Mouse (Mus musculus) MEL (cell line): ENCODE data around the gene Rad51d. TPM values are rescaled to one million over a fixed set of nuclear protein-coding genes. Genes with fewer than 3 reads are reported as not detected.

ENCODE experiments used
- DNase-seq: peaks from one replicate; pipeline ENCODE4 v3.0.0; 2011; ENCODE audit warnings: low read depth, low spot score
- H3K27ac ChIP-seq: 2 replicates; pipeline ENCODE4 v1.5.1; 2012; ENCODE audit warnings: low read depth, mild to moderate bottlenecking, control low read depth, low read length, moderate library complexity; ENCODE audit not compliant: control insufficient read depth
- H3K27me3 ChIP-seq, 2 experiments: fragments of 150-350 bp in 1 of 2; sonication (generic) in 1 of 2; 2 replicates each; pipeline ENCODE4 v1.6.1; 2012; ENCODE audit warnings: low read length in 2 of 2, mild to moderate bottlenecking in 2 of 2, improper control_type of control experiment in 1 of 2, moderate library complexity in 1 of 2; ENCODE audit not compliant: insufficient read depth in 2 of 2, control insufficient read depth in 1 of 2
- H3K36me3 ChIP-seq, 2 experiments: 2 replicates each; pipeline ENCODE4 v1.6.1; 2012 to 2014; ENCODE audit warnings: low read length in 2 of 2, improper control_type of control experiment in 1 of 2, inconsistent platforms in 1 of 2, mild to moderate bottlenecking in 1 of 2; ENCODE audit not compliant: insufficient read depth in 2 of 2, control insufficient read depth in 1 of 2
- H3K4me1 ChIP-seq, 2 experiments: fragments of 150-350 bp in 1 of 2; sonication (generic) in 1 of 2; 2 replicates each; pipeline ENCODE4 v1.6.1; 2012; ENCODE audit warnings: low read length in 2 of 2, improper control_type of control experiment in 1 of 2, mild to moderate bottlenecking in 1 of 2; ENCODE audit not compliant: insufficient read depth in 2 of 2, control insufficient read depth in 1 of 2
- H3K4me3 ChIP-seq, 2 experiments: fragments of 150-350 bp in 1 of 2; sonication (generic) in 1 of 2; 2 replicates each; pipeline ENCODE4 v1.5.1; 2012; ENCODE audit warnings: low read depth in 2 of 2, low read length in 2 of 2, mild to moderate bottlenecking in 2 of 2, moderate library complexity in 2 of 2, control low read depth in 1 of 2, improper control_type of control experiment in 1 of 2; ENCODE audit not compliant: control insufficient read depth in 1 of 2, insufficient read depth in 1 of 2
- H3K79me2 ChIP-seq: 2 replicates; pipeline ENCODE4 v1.6.1; 2012; ENCODE audit warnings: mild to moderate bottlenecking, low read length, moderate library complexity; ENCODE audit not compliant: control insufficient read depth, poor library complexity, insufficient read depth
- H3K9ac ChIP-seq: 2 replicates; pipeline ENCODE4 v1.6.1; 2012; ENCODE audit warnings: low read depth, mild to moderate bottlenecking, control low read depth, low read length, moderate library complexity; ENCODE audit not compliant: control insufficient read depth, poor library complexity, severe bottlenecking
- H3K9me3 ChIP-seq: fragments of 150-350 bp; sonication (generic); replicated peaks from 2 replicates; pipeline ENCODE4 v1.6.1; 2012; ENCODE audit warnings: mild to moderate bottlenecking, low read length, improper control_type of control experiment, moderate library complexity; ENCODE audit not compliant: insufficient read depth
- CHD2 ChIP-seq: IDR thresholded peaks from 2 replicates; pipeline ENCODE4 v1.6.1; 2011; ENCODE audit warnings: low read length, improper control_type of control experiment
- CTCF ChIP-seq, 3 experiments: IDR thresholded peaks in 2 of 3; conservative IDR thresholded peaks in 1 of 3; 2 replicates each; pipeline ENCODE4 v1.5.1; 2011 to 2012; ENCODE audit warnings: low read length in 3 of 3, low read depth in 2 of 3, mild to moderate bottlenecking in 2 of 3, improper control_type of control experiment in 1 of 3, inconsistent platforms in 1 of 3, mixed read lengths in 1 of 3, moderate library complexity in 1 of 3; ENCODE audit not compliant: control insufficient read depth in 1 of 3, insufficient read depth in 1 of 3, poor library complexity in 1 of 3, severe bottlenecking in 1 of 3
- GABPA ChIP-seq: IDR thresholded peaks from 2 replicates; pipeline ENCODE4 v1.6.1; 2012; ENCODE audit warnings: low read depth, mild to moderate bottlenecking, inconsistent platforms, low read length, improper control_type of control experiment, moderate library complexity
- GATA1 ChIP-seq: IDR thresholded peaks from 2 replicates; pipeline ENCODE4 v1.6.1; 2011; ENCODE audit warnings: low read depth, low read length, improper control_type of control experiment
- MAFK ChIP-seq: IDR thresholded peaks from 2 replicates; pipeline ENCODE4 v1.6.1; 2011; ENCODE audit warnings: low read depth, mild to moderate bottlenecking, low read length, improper control_type of control experiment, borderline replicate concordance
- MAX ChIP-seq: IDR thresholded peaks from 2 replicates; pipeline ENCODE4 v1.6.1; 2011; ENCODE audit warnings: low read length, improper control_type of control experiment
- MXI1 ChIP-seq: IDR thresholded peaks from 2 replicates; pipeline ENCODE4 v1.6.1; 2011; ENCODE audit warnings: mild to moderate bottlenecking, low read depth, low read length, improper control_type of control experiment
- MYC ChIP-seq: IDR thresholded peaks from 2 replicates; pipeline ENCODE4 v1.6.1; 2011; ENCODE audit warnings: low read depth, mild to moderate bottlenecking, low read length, improper control_type of control experiment, moderate library complexity
- NELFE ChIP-seq: IDR thresholded peaks from 2 replicates; pipeline ENCODE4 v1.6.1; 2011; ENCODE audit warnings: low read depth, low read length, improper control_type of control experiment
- NRF1 ChIP-seq: IDR thresholded peaks from 2 replicates; pipeline ENCODE4 v1.6.1; 2014; ENCODE audit warnings: low read depth, mild to moderate bottlenecking, inconsistent platforms, low read length, improper control_type of control experiment, moderate library complexity; ENCODE audit not compliant: poor library complexity, insufficient read depth, severe bottlenecking
- RAD21 ChIP-seq: IDR thresholded peaks from 2 replicates; pipeline ENCODE4 v1.6.1; 2011; ENCODE audit warnings: mild to moderate bottlenecking, low read depth, low read length, improper control_type of control experiment
- SIN3A ChIP-seq: IDR thresholded peaks from 2 replicates; pipeline ENCODE4 v1.6.1; 2012; ENCODE audit warnings: low read length, improper control_type of control experiment, inconsistent platforms
- SMC3 ChIP-seq: IDR thresholded peaks from 2 replicates; pipeline ENCODE4 v1.6.1; 2011; ENCODE audit warnings: low read depth, low read length, improper control_type of control experiment
- TCF12 ChIP-seq: IDR thresholded peaks from 2 replicates; pipeline ENCODE4 v1.6.1; 2014; ENCODE audit warnings: low read depth, mild to moderate bottlenecking, inconsistent platforms, low read length, improper control_type of control experiment, moderate library complexity
- ZC3H11A ChIP-seq: IDR thresholded peaks from 2 replicates; pipeline ENCODE4 v1.6.1; 2012; ENCODE audit warnings: low read depth, mild to moderate bottlenecking, inconsistent platforms, low read length, improper control_type of control experiment
- ZKSCAN1 ChIP-seq: IDR thresholded peaks from 2 replicates; pipeline ENCODE4 v1.6.1; 2012; ENCODE audit warnings: low read depth, mild to moderate bottlenecking, inconsistent platforms, low read length, improper control_type of control experiment, moderate library complexity
- ZNF384 ChIP-seq: IDR thresholded peaks from 2 replicates; pipeline ENCODE4 v1.6.1; 2012; ENCODE audit warnings: low read depth, mild to moderate bottlenecking, inconsistent platforms, low read length, improper control_type of control experiment
- polyA plus RNA-seq, 2 experiments: library from polyadenylated mRNA; stranded (reverse) in 1 of 2; unstranded in 1 of 2; fragments of >175 nt in 1 of 2; fragments of >200 nt in 1 of 2; gene quantifications; 2 replicates each; pipeline versions ENCODE4 v1.2.1 to v1.2.4; 2012; ENCODE audit warnings: low replicate concordance in 2 of 2, low read depth in 1 of 2; ENCODE audit not compliant: insufficient read length in 2 of 2, insufficient read depth in 1 of 2, missing spikeins in 1 of 2
- total RNA-seq: library from RNA; depleted of rRNA; stranded (reverse); fragments of 300-350 nt; gene quantifications from 2 replicates; pipeline ENCODE4 v1.2.3, GENCODE M21; 2012

Rad51d gene
- total and polyA plus RNA-seq, 3 experiments = 21.1 to 30.0 TPM; not detected in 1

- Histone ChIP-seq H3K9me3 (no peaks in the 10 kb centered on the region), H3K36me3 (peaks cover 0 to 8% of the 10 kb centered on the region in 2 experiments; a peak in 2 of 4 replicates), H3K27ac (no peak overlapping the region), H3K4me1 (peaks cover 6 to 10% of the 10 kb centered on the region in 2 experiments; a peak in 3 of 4 replicates), H3K4me3 (no peak overlapping the region; a peak in 2 of 4 replicates), H3K79me2 (peaks cover 9% of the 10 kb centered on the region), H3K9ac (no peak overlapping the region; the same call in 1 of the 2 replicates), H3K27me3 (no peaks in the 10 kb centered on the region)
- TF ChIP-seq TCF12 (no peak), MAFK (no peak), NELFE (no peak)
- DNase-seq = no peak
Measured at GRCm38 (mm10) chr11:82888491-82888946, 1.9 kb downstream of the Rad51d start.

GRCm38 (mm10) chr11:82886559-82886958, 3.9 kb downstream of the Rad51d start:
- DNase-seq = peak; percentile 62
- peaks cover 1 to 8% of the 10 kb centered on the region in 2 experiments; a peak in 3 of 4 replicates for H3K36me3 ChIP-seq
- H3K27ac ChIP-seq = no peak overlapping the region
- H3K79me2 ChIP-seq = peaks cover 9% of the 10 kb centered on the region
- TF ChIP-seq ZKSCAN1 (no peak), ZNF384 (peak; percentile 83), SIN3A (peak; percentile 48), GABPA (no peak), RAD21 (peak; percentile 68), ZC3H11A (peak; percentile 83), CHD2 (no peak), GATA1 (no peak), MYC (peak; percentile 94), MAX (peak; percentile 40; the same call in 1 of the 2 replicates), CTCF (IDR thresholded peaks at IDR 0.05 in 2 of 3, conservative IDR thresholded peaks at IDR 0.05 in 1 of 3; ENCODE audit: control insufficient read depth in 1 of 3, insufficient read depth in 1 of 3, low read depth in 2 of 3, low read length in 3 of 3, poor library complexity in 1 of 3, severe bottlenecking in 1 of 3) (peak in 2 of 3 experiments; percentile 59 to 72; a peak in 5 of 6 replicates), NRF1 (no peak), MXI1 (0 out of 2 replicates have a peak, but pooled peaks have one; percentile 27), SMC3 (peak; percentile 86)
- no peak overlapping the region for H3K4me3 ChIP-seq
- no peaks in the 10 kb centered on the region for H3K9me3 ChIP-seq
- H3K9ac ChIP-seq = no peak overlapping the region
- H3K27me3 ChIP-seq = no peaks in the 10 kb centered on the region
- H3K4me1 ChIP-seq = peaks cover 6 to 10% of the 10 kb centered on the region in 2 experiments; a peak in 3 of 4 replicates
